Mouse (Mus musculus): ENCODE data around the gene Adgre1. TPM values are rescaled to one million over a fixed set of nuclear protein-coding genes. Genes with fewer than 3 reads are reported as not detected.
"Not testable (repeated sequence)": the region's sequence is repeated elsewhere in the genome, so short reads cannot be mapped to it uniquely, and the experiment has no call there.

The Adgre1 gene
- total and polyA plus RNA-seq, 2 experiments from 2014 or later = 4.2 to 7.9 TPM

- TF ChIP-seq CTCF (IDR thresholded peaks at IDR 0.05; ENCODE audit: low read depth) = peak; percentile 91
- H3K4me1 ChIP-seq (ENCODE audit: insufficient read depth) = no peaks in the 10 kb centered on the region
- no peaks in the 10 kb centered on the region for H3K9me3 ChIP-seq (ENCODE audit: low read length)
- DNase-seq (peak; percentile 75), ATAC-seq (peak; percentile 57)
- WGBS = 6% methylated on average over 16 of the region's 16 CpGs
- H3K9ac ChIP-seq = no peak overlapping the region
- H3K4me2 ChIP-seq (ENCODE audit: low read depth) = no peak overlapping the region
- H3K27ac ChIP-seq (ENCODE audit: low read depth, low read length) = no peak overlapping the region
- no peaks in the 10 kb centered on the region for H3K36me3 ChIP-seq (ENCODE audit: insufficient read depth)
- no peak overlapping the region for H3K4me3 ChIP-seq (ENCODE audit: low read depth, low read length)
- H3K27me3 ChIP-seq (ENCODE audit: insufficient read depth, low read length) = no peaks in the 10 kb centered on the region
Measured at GRCm38 (mm10) chr17:57334761-57335150, 23.7 kb upstream of the Adgre1 start.

GRCm38 (mm10) chr17:57335194-57335593, 23.3 kb upstream of the Adgre1 start:
- not testable (repeated sequence) for DNase-seq; H3K9me3 ChIP-seq (ENCODE audit: low read length); H3K4me1 ChIP-seq (ENCODE audit: insufficient read depth); H3K27me3 ChIP-seq (ENCODE audit: insufficient read depth, low read length); H3K36me3 ChIP-seq (ENCODE audit: insufficient read depth); ATAC-seq; H3K4me3 ChIP-seq (ENCODE audit: low read depth, low read length); H3K27ac ChIP-seq (ENCODE audit: low read depth, low read length); H3K4me2 ChIP-seq (ENCODE audit: low read depth); H3K9ac ChIP-seq
- WGBS = 71% methylated on average over 9 of the region's 9 CpGs

- no peaks in the 10 kb centered on the region for H3K9me3 ChIP-seq (ENCODE audit: low read length)
- DNase-seq = peak; percentile 95
- H3K4me2 ChIP-seq (ENCODE audit: low read depth) = peak overlapping the region; percentile 23; the same call in 1 of the 2 replicates
- TF ChIP-seq CTCF (IDR thresholded peaks at IDR 0.05; ENCODE audit: low read depth) = peak; percentile 97
- H3K9ac ChIP-seq = no peak overlapping the region
- 10% methylated on average over 11 of the region's 11 CpGs for WGBS
- H3K4me1 ChIP-seq (ENCODE audit: insufficient read depth) = no peaks in the 10 kb centered on the region
- H3K27me3 ChIP-seq (ENCODE audit: insufficient read depth, low read length) = no peaks in the 10 kb centered on the region
- H3K4me3 ChIP-seq (ENCODE audit: low read depth, low read length) = no peak overlapping the region
- peak; percentile 95 for ATAC-seq
- no peaks in the 10 kb centered on the region for H3K36me3 ChIP-seq (ENCODE audit: insufficient read depth)
- H3K27ac ChIP-seq (ENCODE audit: low read depth, low read length) = no peak overlapping the region
Measured at GRCm38 (mm10) chr17:57335673-57336303, 22.7 kb upstream of the Adgre1 start.

GRCm38 (mm10) chr17:57337996-57338395, 20.5 kb upstream of the Adgre1 start:
- ATAC-seq = no peak
- WGBS = 76% methylated on average over 10 of the region's 10 CpGs

GRCm38 (mm10) chr17:57339298-57339697, 19.2 kb upstream of the Adgre1 start:
- Histone ChIP-seq H3K4me1 (ENCODE audit: insufficient read depth) (no peaks in the 10 kb centered on the region), H3K9ac (no peak overlapping the region), H3K4me2 (ENCODE audit: low read depth) (no peak overlapping the region), H3K27ac (ENCODE audit: low read depth, low read length) (no peak overlapping the region), H3K36me3 (ENCODE audit: insufficient read depth) (no peaks in the 10 kb centered on the region), H3K9me3 (ENCODE audit: low read length) (no peaks in the 10 kb centered on the region), H3K4me3 (ENCODE audit: low read depth, low read length) (no peak overlapping the region), H3K27me3 (ENCODE audit: insufficient read depth, low read length) (no peaks in the 10 kb centered on the region)
- DNase-seq (no peak), ATAC-seq (no peak)
- WGBS = 75% methylated on average over 9 of the region's 9 CpGs
- no peak for TF ChIP-seq CTCF (IDR thresholded peaks at IDR 0.05; ENCODE audit: low read depth)

More at GRCm38 (mm10) chr17:57337996-57338395, 20.5 kb upstream of the Adgre1 start:
- Histone ChIP-seq H3K9ac (no peak overlapping the region), H3K27me3 (ENCODE audit: insufficient read depth, low read length) (no peaks in the 10 kb centered on the region), H3K36me3 (ENCODE audit: insufficient read depth) (no peaks in the 10 kb centered on the region), H3K9me3 (ENCODE audit: low read length) (no peaks in the 10 kb centered on the region), H3K27ac (ENCODE audit: low read depth, low read length) (no peak overlapping the region), H3K4me1 (ENCODE audit: insufficient read depth) (no peaks in the 10 kb centered on the region), H3K4me2 (ENCODE audit: low read depth) (no peak overlapping the region), H3K4me3 (ENCODE audit: low read depth, low read length) (no peak overlapping the region)
- no peak for DNase-seq
- TF ChIP-seq CTCF (IDR thresholded peaks at IDR 0.05; ENCODE audit: low read depth) = no peak

GRCm38 (mm10) chr17:57341568-57341967, 16.9 kb upstream of the Adgre1 start:
- H3K4me2 ChIP-seq (ENCODE audit: low read depth) = no peak overlapping the region
- 82% methylated on average over 4 of the region's 4 CpGs for WGBS
- H3K9me3 ChIP-seq (ENCODE audit: low read length) = no peaks in the 10 kb centered on the region
- H3K4me1 ChIP-seq (ENCODE audit: insufficient read depth) = no peaks in the 10 kb centered on the region
- H3K9ac ChIP-seq = no peak overlapping the region
- TF ChIP-seq CTCF (IDR thresholded peaks at IDR 0.05; ENCODE audit: low read depth) = no peak
- H3K27ac ChIP-seq (ENCODE audit: low read depth, low read length) = no peak overlapping the region
- no peak overlapping the region for H3K4me3 ChIP-seq (ENCODE audit: low read depth, low read length)
- no peaks in the 10 kb centered on the region for H3K27me3 ChIP-seq (ENCODE audit: insufficient read depth, low read length)
- DNase-seq (no peak), ATAC-seq (no peak)
- H3K36me3 ChIP-seq (ENCODE audit: insufficient read depth) = no peaks in the 10 kb centered on the region

- H3K4me3 ChIP-seq (ENCODE audit: low read depth, low read length) = no peak overlapping the region
- no peaks in the 10 kb centered on the region for H3K27me3 ChIP-seq (ENCODE audit: insufficient read depth, low read length)
- H3K9ac ChIP-seq = no peak overlapping the region
- ATAC-seq (no peak), DNase-seq (no peak)
- no peaks in the 10 kb centered on the region for H3K9me3 ChIP-seq (ENCODE audit: low read length)
- H3K36me3 ChIP-seq (ENCODE audit: insufficient read depth) = no peaks in the 10 kb centered on the region
- no peak for TF ChIP-seq CTCF (IDR thresholded peaks at IDR 0.05; ENCODE audit: low read depth)
- no peak overlapping the region for H3K27ac ChIP-seq (ENCODE audit: low read depth, low read length)
- 80% methylated on average over 2 of the region's 2 CpGs for WGBS
- H3K4me2 ChIP-seq (ENCODE audit: low read depth) = no peak overlapping the region
- no peaks in the 10 kb centered on the region for H3K4me1 ChIP-seq (ENCODE audit: insufficient read depth)
Measured at GRCm38 (mm10) chr17:57344029-57344707, 14.3 kb upstream of the Adgre1 start.
